ENCODE assay signal across 22 mouse cellular contexts in genomic region chr9:10856204-10856892, GRCm38 (mm10). TPM values are rescaled to one million over a fixed set of nuclear protein-coding genes. Genes with fewer than 3 reads are reported as not detected.
DNase-seq lines count a peak whose midpoint lies in the region; ATAC-seq and TF ChIP-seq lines count a peak whose summit lies in the region.
"Had no signal": no experiment of that assay in that cellular context is flagged by ENCODE, and none has a peak within 500 bp of the region (broad histone marks: within the 10 kb centered on the region; RNA-seq: fewer than 3 reads in every experiment).

No protein-coding gene starts in this region.

- no peak overlapping the region for H3K4me3 ChIP-seq in forebrain, postnatal 0 days (ENCODE audit: low read depth, low read length)
- no peak overlapping the region for H3K4me3 ChIP-seq in forebrain, embryonic 11.5 days (ENCODE audit: low read depth, low read length)
- H3K4me3 ChIP-seq in layer of hippocampus, adult 2 months = no peak overlapping the region
- no peak overlapping the region for H3K4me3 ChIP-seq in cortical plate, adult 2 months (ENCODE audit: insufficient read depth, low read length)
- H3K4me3 ChIP-seq: heart, embryonic 15.5 days; hindbrain, embryonic 15.5 days; liver, embryonic 13.5 days; myocyte had no signal

- TF ChIP-seq CTCF in forebrain, postnatal 0 days (IDR thresholded peaks at IDR 0.05; ENCODE audit: low read depth) = peak; percentile 32
- TF ChIP-seq CTCF in layer of hippocampus, adult 2 months (conservative IDR thresholded peaks at IDR 0.05) = peak; percentile 69
- TF ChIP-seq CTCF in cortical plate, adult 2 months (IDR thresholded peaks at IDR 0.05; ENCODE audit: extremely low read depth, insufficient read depth, low read length) = peak; percentile 24; the same call in 1 of the 2 replicates

- TF ChIP-seq POLR2A in cortical plate, adult 2 months (IDR thresholded peaks at IDR 0.05; ENCODE audit: extremely low read depth, insufficient read depth, low read length) = no peak

- no peaks in the 10 kb centered on the region for H3K4me1 ChIP-seq in forebrain, postnatal 0 days (ENCODE audit: insufficient read depth)
- no peaks in the 10 kb centered on the region for H3K4me1 ChIP-seq in forebrain, embryonic 11.5 days (replicated peaks; ENCODE audit: control insufficient read depth, insufficient read depth, low read length)
- H3K4me1 ChIP-seq in cortical plate, adult 2 months (ENCODE audit: control insufficient read depth, insufficient read depth, low read length) = no peaks in the 10 kb centered on the region
- H3K4me1 ChIP-seq: heart, embryonic 15.5 days; hindbrain, embryonic 15.5 days; liver, embryonic 13.5 days had no signal

- DNase-seq in forebrain, postnatal 0 days = peak; percentile 41
- DNase-seq in forebrain, embryonic 11.5 days (ENCODE audit: low spot score) = no peak
- DNase-seq in layer of hippocampus, adult 2 months (ENCODE audit: low spot score in 2 of 2) = peak in 1 of 2 experiments; percentile 8
- DNase-seq in layer of hippocampus, postnatal 10 days (ENCODE audit: low spot score in 2 of 2) = no peak
- peak; percentile 17 for DNase-seq in Muller cell, postnatal 12 days (ENCODE audit: inconsistent ontology term)
- no peak for DNase-seq in adipocyte (ENCODE audit: low spot score)
- DNase-seq: B cell, adult 2 months; cerebellum, adult 9-10 months; embryo, embryonic 11 days; gastrocnemius, postnatal 25 days; kidney, adult 11 months; liver, embryonic 13.5 days; lung, embryonic 14.5 days; lung, postnatal 36 days; retina, postnatal 1 day; thymus, adult 2 months had no signal

- no peak overlapping the region for H3K27ac ChIP-seq in forebrain, postnatal 0 days (ENCODE audit: low read depth, low read length)
- no peak overlapping the region for H3K27ac ChIP-seq in forebrain, embryonic 11.5 days (ENCODE audit: low read depth, low read length)
- no peak overlapping the region for H3K27ac ChIP-seq in layer of hippocampus, adult 2 months
- H3K27ac ChIP-seq in cortical plate, adult 2 months (ENCODE audit: insufficient read depth, low read length) = no peak overlapping the region
- H3K27ac ChIP-seq: heart, embryonic 15.5 days; hindbrain, embryonic 15.5 days; liver, embryonic 13.5 days had no signal

- no peak overlapping the region for H3K9ac ChIP-seq in forebrain, postnatal 0 days
- no peak overlapping the region for H3K9ac ChIP-seq in forebrain, embryonic 11.5 days (ENCODE audit: low read length)
- H3K9ac ChIP-seq: heart, embryonic 15.5 days; hindbrain, embryonic 15.5 days; liver, embryonic 13.5 days; lung, embryonic 14.5 days had no signal

- WGBS in forebrain, postnatal 0 days = 59% methylated on average over 3 of the region's 3 CpGs
- WGBS in forebrain, embryonic 11.5 days = 92% methylated on average over 3 of the region's 3 CpGs

- no peak for ATAC-seq in forebrain, postnatal 0 days
- no peak for ATAC-seq in forebrain, embryonic 11.5 days (replicated peaks; ENCODE audit: low FRiP score)

- H3K9me3 ChIP-seq in forebrain, postnatal 0 days (ENCODE audit: low read length) = no peaks in the 10 kb centered on the region
- no peaks in the 10 kb centered on the region for H3K9me3 ChIP-seq in forebrain, embryonic 11.5 days (ENCODE audit: control insufficient read depth, low read length)
- H3K9me3 ChIP-seq: heart, embryonic 15.5 days; hindbrain, embryonic 15.5 days; liver, embryonic 13.5 days had no signal

- H3K4me2 ChIP-seq in forebrain, postnatal 0 days (ENCODE audit: low read depth) = no peak overlapping the region
- no peak overlapping the region for H3K4me2 ChIP-seq in forebrain, embryonic 11.5 days (ENCODE audit: low read depth, low read length, severe bottlenecking)
- H3K4me2 ChIP-seq: heart, embryonic 15.5 days; hindbrain, embryonic 15.5 days; liver, embryonic 13.5 days; lung, embryonic 14.5 days had no signal

- no peaks in the 10 kb centered on the region for H3K27me3 ChIP-seq in forebrain, postnatal 0 days (ENCODE audit: insufficient read depth, low read length)
- H3K27me3 ChIP-seq in forebrain, embryonic 11.5 days (ENCODE audit: control insufficient read depth, insufficient read depth, low read length) = no peaks in the 10 kb centered on the region
- H3K27me3 ChIP-seq: heart, embryonic 15.5 days; hindbrain, embryonic 15.5 days; liver, embryonic 13.5 days had no signal

- H3K36me3 ChIP-seq in forebrain, postnatal 0 days (ENCODE audit: insufficient read depth) = no peaks in the 10 kb centered on the region
- H3K36me3 ChIP-seq in forebrain, embryonic 11.5 days (ENCODE audit: control insufficient read depth, insufficient read depth, low read length) = no peaks in the 10 kb centered on the region
- H3K36me3 ChIP-seq: heart, embryonic 15.5 days; hindbrain, embryonic 15.5 days; liver, embryonic 13.5 days had no signal

RNA-seq across cellular contexts. Expression of gene Cntn5, which starts 48.2 kb away (rescaled TPM):
- 25.9 and 30.9 TPM in 2 replicates for total RNA-seq in forebrain, postnatal 0 days (2014; rRNA removed)
- 11.2 and 15.5 TPM in 2 replicates for polyA plus RNA-seq in forebrain, postnatal 0 days (2015; fragmentation: Nextera tagmentation; extraction: Ambion mirVana)
- polyA plus RNA-seq in forebrain, embryonic 11.5 days (2014; fragmentation: Nextera tagmentation; extraction: Ambion mirVana) = 2.4 and 2.7 TPM in 2 replicates
- total RNA-seq in layer of hippocampus, adult 2 months (2021) = 10 to 100 TPM; 11.3 to 12.2 TPM
- total RNA-seq in layer of hippocampus, postnatal 10 days (2021) = 10 to 100 TPM; 17.4 to 22.4 TPM
- 4.4 TPM in 2 replicates for polyA plus RNA-seq in cortical plate, adult 2 months (2012; rRNA removed)
- total RNA-seq: adrenal gland, adult 18-20 months; gastrocnemius, postnatal 25 days; megakaryocyte-erythroid progenitor cell, adult 5-6 weeks had no signal
- polyA plus RNA-seq: liver, embryonic 13.5 days; lung, embryonic 14.5 days; myocyte; thymus, adult 2 months had no signal

Comparison
In these comparisons a context has a peak if more than half of its experiments do, and no peak if none do; other contexts are left out.
1. DNase-seq: peak in forebrain, postnatal 0 days (single experiment) and Muller cell, postnatal 12 days (single experiment); none in forebrain, embryonic 11.5 days (single experiment), layer of hippocampus, postnatal 10 days (0 of 2) and adipocyte (single experiment).
2. Peak in every context shown above with its lines, with median percentiles within 50 percentile points of each other: CTCF ChIP-seq.